Mouse (Mus musculus): Measurements from ENCODE around the gene Tlx3.

DNA sequence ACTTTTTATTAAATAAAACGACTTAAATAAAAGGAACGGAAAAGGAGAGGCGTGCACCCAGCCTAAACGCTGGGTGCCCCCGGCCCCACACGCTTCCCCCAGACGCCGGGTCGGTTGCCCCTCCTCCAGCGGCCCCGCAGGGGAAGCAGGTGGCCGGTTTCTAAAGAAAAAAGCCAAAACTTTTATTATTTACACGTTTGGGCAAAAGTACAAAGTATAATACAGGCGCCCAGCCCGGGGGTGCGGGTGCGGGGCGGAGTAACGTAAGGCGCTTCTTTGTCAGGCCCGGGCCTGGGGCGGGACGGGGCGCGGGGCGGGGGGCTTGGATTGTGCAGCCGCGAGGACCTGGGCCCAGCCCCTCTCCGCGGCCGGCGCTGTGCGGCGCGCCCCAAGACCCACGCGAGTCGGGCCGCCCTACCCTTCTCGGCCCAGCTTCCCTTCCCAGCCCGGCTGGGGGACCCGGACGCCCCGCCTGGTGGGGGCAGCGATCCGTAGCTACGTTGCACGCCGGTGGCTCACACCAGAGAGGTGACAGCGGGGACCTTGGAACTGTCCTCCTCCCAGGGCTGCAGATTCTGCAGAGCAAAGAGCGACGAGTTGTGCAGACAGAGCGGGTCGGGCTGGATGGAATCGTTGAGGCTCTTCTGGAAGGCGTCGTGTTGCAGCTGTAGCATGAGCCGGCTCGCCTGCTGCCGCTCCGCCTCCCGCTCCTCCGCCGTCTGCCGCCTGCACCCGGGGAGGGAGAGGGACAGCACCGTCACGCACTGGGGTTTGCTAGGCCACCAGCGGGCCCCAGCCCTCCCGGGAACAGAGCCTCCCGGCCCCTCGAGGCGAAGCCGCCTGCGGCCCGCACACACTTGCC lies 2.4 kb downstream of the Tlx3 start:
- TF ChIP-seq POLR2A (IDR thresholded peaks at IDR 0.05; ENCODE audit: insufficient read depth, low read depth, low read length), result no peak
- no peak for TF ChIP-seq CTCF (IDR thresholded peaks at IDR 0.05)
- TF ChIP-seq EP300 (IDR thresholded peaks at IDR 0.05; ENCODE audit: insufficient read depth, low read depth, low read length), result no peak

All from heart, adult 2 months (tissue).